Mouse (Mus musculus): ENCODE measurements around the gene Gm17067. TPM values are rescaled to one million over a fixed set of nuclear protein-coding genes. Genes with fewer than 3 reads are reported as not detected.
"Not testable (repeated sequence)": the region's sequence is repeated elsewhere in the genome, so short reads cannot be mapped to it uniquely, and the experiment has no call there.

The Gm17067 gene
- not detected for polyA plus RNA-seq (2017; shearing (Covaris generic))

DNA sequence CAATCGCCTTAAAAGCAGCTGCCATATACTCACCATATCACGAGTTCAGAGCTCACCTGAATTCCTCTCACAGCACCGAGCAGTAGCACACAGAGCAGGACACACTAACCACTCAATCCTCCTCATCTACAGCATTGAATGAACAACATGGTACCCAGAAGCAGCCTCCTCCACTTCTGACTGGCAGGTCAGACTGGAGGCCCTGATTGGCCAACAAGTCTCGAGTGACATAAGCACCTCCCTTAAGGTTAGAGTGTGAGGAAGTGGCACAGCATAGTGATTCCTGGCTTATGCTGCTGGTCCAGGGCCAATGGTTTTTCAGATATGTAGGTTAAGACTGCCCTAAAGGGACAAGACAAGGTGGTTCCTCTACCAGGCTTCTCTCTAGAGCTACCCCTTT, at the start of gene Gm17067:
Gene Gm17067, minus strand, starts transcription at position 101 of the 400 bp plus-strand sequence.
- ATAC-seq: not testable (repeated sequence)

DNA sequence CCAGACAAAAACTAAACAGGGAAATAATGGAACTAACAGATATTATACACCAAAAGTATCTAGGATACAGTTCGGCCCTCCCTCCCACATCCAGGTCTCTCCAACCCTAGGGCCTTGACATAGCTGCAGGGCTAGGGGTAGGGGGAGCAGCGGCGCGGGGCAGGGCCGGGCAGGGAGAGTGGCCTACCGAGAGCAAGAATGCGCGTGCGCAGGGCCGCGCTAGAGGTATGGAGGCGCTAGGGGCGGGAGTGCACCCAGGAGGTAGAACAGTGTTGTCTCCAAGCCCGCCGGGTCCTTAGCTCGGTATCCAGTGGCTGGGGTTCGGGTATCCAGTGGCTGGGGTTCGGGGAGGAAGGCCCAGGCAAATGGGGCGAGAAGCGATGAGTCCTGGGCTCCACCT, 23.0 kb upstream of the Gm17067 start:
- ATAC-seq: no peak

GRCm38 (mm10) chr7:42738536-42739210, 11.9 kb upstream of the Gm17067 start:
- no peak for ATAC-seq

DNA sequence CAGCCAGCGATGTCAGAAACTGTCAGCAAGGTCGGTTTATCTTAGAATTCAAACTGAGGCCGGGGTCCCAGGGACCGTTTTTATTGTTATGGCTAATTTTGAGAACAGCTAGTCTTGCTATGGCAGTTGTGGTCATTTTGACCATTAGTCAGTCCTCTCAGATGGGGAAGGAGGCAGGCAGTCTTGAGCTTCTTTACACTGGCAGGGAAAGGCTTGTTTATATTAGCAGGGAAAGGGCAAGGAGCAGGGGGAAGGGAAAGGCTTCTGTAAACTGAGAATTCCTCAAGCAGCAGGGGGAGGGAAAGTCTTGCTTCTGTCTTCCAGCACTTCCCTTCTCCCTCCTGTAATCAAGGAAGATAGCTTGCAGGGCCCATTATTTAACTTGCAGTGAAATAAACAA, 33.6 kb downstream of the Gm17067 start:
- ATAC-seq: not testable (repeated sequence)

- peak; percentile 98 for ATAC-seq
These were observed 34.3 kb downstream of the Gm17067 start, which contains the start of gene Zfp975 for GRCm38 (mm10) chr7:42692362-42693158. TSS of gene Zfp975 (minus strand) at chr7:42692742.

DNA sequence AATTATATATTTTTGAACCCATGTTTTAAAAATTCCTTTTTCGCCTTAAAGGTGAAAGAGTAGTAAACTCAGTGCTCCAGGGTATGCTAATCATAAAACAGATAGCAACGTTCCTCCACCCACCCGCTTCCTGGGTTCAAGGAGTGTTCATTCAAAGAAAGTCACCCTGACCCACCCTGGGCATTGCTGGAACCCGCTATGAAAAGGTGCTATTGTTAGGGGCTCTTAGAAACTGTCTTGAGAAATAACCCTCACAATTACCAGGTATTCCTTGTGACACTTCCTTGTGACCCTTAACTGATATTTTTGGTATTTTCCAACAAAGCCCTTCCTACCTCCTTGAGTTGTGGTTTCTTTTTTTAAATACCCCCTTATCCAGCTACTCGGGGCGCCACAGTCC, 46.7 kb downstream of the Gm17067 start:
- not testable (repeated sequence) for ATAC-seq

- not testable (repeated sequence) for ATAC-seq
These were observed 47.2 kb downstream of the Gm17067 start for GRCm38 (mm10) chr7:42679646-42680045.

DNA sequence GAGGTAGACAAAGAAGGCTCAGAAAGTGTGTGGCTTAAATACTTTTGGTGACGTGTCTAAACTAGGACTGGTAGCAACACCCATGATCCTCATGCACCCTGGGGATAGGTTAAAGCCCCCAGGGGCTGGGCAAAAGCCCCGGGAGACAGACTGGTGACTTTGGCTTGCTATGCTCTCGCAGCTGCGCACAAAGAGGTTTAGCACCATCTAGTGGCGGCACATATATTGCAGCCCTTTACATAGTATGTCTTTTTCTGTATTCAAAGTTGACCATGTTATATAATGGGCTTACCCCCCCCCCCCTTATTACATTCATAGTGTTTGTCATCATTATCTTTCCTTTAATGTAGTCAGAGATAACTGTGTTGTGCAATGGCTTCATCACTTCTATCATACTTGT, 66.7 kb downstream of the Gm17067 start:
- ATAC-seq: not testable (repeated sequence)

Other genes with a start within 250 kb of the Gm17067 start
- gene Zfp141, start 221.3 kb downstream of the Gm17067 start, polyA plus RNA-seq (2017; shearing (Covaris generic)): 10 to 100 TPM; 36.0 to 45.9 TPM
- not detected for gene Gm21028, start 148.4 kb downstream of the Gm17067 start, polyA plus RNA-seq (2017; shearing (Covaris generic))
- gene Zfp977, start 134.5 kb downstream of the Gm17067 start, polyA plus RNA-seq (2017; shearing (Covaris generic)): not detected
- gene Zfp976, start 84.4 kb downstream of the Gm17067 start, polyA plus RNA-seq (2017; shearing (Covaris generic)): 1 to 10 TPM in 1 of 2 experiments, under 1 TPM in 1; 0.70 to 1.2 TPM
- 1 to 10 TPM; 4.2 to 5.6 TPM for gene Zfp975, start 34.3 kb downstream of the Gm17067 start, polyA plus RNA-seq (2017; shearing (Covaris generic))
- gene Vmn2r62, start 66.5 kb upstream of the Gm17067 start, polyA plus RNA-seq (2017; shearing (Covaris generic)): not detected
- gene Gm2381, start 140.2 kb upstream of the Gm17067 start, polyA plus RNA-seq (2017; shearing (Covaris generic)): not detected
- gene Vmn2r63, start 206.8 kb upstream of the Gm17067 start, polyA plus RNA-seq (2017; shearing (Covaris generic)): under 1 TPM in 1 of 2 experiments, not detected in 1; 0.11 TPM

Measured in CD4-positive, CD25-positive, alpha-beta regulatory T cell, adult 4 months (primary cell).